Mouse (Mus musculus) B cell, adult 2 months (primary cell): Measurements from ENCODE around the gene Ankef1.

Source experiments
- DNase-seq, 2 experiments: peaks; one replicate each; pipeline ENCODE4 v3.0.0; 2022

Gene Ankef1

GRCm38 (mm10) chr2:136501651-136502050 is at the start of gene Ankef1:
Gene Ankef1 (plus strand): TSS chr2:136501910.
- no peak for DNase-seq

GRCm38 (mm10) chr2:136456468-136456867 is 45.2 kb upstream of the Ankef1 start:
- DNase-seq = no peak

DNA sequence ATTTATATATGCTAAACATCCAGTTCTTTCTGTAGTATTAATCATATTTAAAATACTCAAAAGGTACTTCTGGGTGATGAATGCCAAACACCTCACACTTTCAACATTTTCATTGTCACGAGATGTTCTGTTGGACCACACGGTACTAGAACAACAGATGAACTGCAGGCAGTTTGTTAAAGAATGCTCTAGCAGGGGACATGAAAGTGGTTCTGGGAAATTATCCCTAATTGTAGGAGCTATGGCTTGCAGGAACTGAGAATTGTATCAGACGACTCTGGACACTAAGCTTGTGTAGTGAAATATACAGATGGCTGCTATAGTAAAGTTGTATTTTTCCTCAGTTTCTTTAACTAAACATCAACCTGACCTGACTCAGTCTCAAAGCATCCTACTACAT is 44.8 kb upstream of the Ankef1 start:
- DNase-seq = no peak

DNA sequence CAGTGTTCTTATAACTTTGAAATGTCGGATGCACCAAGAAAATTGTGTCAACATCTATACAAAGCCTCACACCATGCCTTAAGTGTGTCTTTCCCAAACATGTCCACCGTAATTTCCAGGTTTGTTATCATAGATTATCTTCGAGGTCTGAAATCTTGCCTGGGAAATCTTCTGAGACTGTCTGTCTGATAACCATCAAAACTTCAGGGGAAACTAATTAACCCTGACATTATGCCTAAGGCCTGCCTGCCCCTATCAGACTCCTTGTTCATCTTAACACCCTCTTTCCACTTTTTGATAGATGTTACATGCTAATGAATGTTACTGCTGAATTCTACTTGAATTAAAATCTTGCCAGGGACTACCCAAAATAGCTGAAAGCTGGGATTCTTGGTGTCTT is 24.1 kb upstream of the Ankef1 start:
- DNase-seq = no peak

DNA sequence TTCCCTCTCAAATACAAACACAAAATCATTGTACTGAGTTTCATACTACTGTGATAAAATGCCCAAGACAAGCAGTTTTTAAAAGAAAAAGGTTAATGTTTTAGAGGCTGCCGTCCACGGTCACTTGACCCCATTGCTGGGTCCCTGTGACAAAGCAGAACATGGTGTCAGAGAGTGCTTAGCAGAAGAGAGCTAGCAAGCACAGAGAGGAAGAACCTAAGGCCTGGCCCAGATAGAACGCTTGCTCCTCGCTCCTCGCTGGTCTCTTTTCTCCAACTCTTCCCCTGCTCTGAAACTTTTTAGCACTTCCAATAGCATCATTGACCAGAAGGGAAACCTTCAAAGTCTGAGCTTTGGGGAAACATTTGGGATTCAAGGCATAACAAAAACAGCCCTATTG is 19.4 kb upstream of the Ankef1 start:
- DNase-seq = no peak

GRCm38 (mm10) chr2:136483058-136483457 is 18.7 kb upstream of the Ankef1 start:
- no peak for DNase-seq

GRCm38 (mm10) chr2:136484955-136485354 is 16.8 kb upstream of the Ankef1 start:
- DNase-seq = no peak

- no peak for DNase-seq
Observed at GRCm38 (mm10) chr2:136485401-136485800, 16.3 kb upstream of the Ankef1 start.

DNA sequence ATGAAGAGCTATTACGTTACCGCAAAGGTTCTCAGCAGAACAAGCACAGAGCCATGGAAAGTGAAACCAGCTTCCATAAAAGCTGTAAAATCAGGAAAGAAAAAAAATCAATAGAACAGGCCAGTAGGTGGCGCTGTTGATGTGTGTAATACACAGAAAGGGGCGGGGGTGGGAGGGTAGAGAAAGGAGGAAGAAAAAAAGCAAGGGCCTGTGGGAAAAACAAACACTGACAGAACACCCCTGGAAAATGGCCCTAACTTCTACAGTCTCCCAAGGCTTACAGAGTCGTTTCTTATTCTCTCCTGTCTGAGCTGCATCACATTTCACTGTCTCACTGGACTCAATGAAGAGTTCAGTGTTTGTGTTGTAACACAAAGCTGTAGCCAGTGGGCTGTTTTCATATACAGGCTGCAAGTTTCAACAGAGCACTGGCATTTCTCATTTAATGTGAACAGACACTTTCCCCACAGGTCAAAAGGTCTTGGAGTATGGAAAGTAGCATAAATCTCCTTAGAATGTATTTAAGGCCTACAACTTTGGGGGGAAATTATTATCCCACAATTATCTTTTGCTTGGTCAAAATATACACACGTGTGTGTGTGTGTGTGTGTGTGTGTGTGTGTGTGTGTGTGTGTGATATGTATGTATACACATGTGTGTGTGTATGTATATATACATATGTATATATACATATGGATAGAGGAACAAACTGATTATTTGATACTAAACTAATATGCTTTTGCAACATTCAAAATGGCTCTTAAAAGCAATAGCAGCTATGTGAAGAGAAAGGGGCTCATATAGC is 15.7 kb upstream of the Ankef1 start:
- peak; percentile 2 to 3 for DNase-seq

- DNase-seq = no peak
Observed at GRCm38 (mm10) chr2:136486986-136487385, 14.7 kb upstream of the Ankef1 start.

- no peak for DNase-seq
Observed at GRCm38 (mm10) chr2:136511073-136511472, 9.4 kb downstream of the Ankef1 start.

- DNase-seq = no peak
Observed at GRCm38 (mm10) chr2:136511756-136512155, 10.0 kb downstream of the Ankef1 start.

DNA sequence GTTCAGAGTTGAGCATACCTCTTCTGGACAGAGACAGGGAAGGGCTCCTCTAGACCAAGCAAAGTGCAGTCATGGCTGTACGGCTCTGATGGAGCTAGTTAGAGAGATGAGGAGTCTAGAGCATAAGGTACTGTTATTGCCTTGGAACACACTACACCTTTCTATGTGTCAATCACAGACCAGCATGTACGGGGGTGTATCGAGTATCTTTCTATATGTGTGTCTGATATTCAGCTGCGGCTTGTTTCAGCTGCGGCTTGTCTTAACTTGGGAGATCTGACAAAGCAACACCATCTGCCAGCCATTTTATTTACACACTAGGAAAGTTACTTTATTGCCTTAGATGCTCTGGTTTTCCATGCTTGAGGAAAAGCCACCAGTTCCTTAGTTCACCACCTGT is 11.1 kb downstream of the Ankef1 start:
- DNase-seq = no peak

GRCm38 (mm10) chr2:136513806-136514205 is 12.1 kb downstream of the Ankef1 start:
- DNase-seq = no peak

DNA sequence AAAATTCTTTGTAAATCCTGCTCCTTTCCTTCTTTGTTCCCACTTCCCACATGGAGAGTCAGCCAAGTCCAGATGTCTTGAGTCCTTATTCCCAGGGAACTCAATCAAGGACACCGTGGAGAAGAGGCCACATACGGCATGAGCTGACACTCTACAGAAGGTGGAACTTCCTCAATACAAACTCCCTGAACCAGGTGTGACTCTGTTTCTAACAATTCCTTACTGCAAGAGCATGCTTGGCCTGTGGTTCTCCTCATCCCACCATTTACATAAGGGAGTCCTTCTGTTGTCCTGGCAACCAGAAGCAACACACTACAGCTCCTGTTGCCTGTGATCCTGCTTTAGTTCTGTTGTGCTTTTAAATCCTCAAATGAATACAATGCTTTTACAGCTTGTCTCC is 13.8 kb downstream of the Ankef1 start:
- no peak for DNase-seq

DNA sequence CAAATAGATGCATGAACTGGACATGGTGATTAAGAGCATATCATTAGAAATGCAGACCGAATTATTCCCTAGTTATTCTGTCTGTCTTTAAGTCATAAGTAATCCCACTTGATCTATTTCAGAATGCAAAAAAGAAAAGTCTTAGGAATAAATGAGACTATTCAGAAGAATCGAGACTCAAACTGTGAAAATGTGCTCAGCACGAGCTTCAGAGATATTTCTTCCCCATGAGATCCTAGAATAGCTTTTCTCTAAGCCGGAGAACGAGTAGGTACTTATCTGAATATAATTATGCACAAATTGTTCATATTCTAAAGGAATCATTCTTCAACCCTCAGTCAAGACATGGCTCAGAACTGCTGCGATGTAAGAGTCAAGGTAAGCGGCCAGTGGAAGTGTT is 27.2 kb downstream of the Ankef1 start:
- DNase-seq = no peak

- DNase-seq = no peak
Observed at GRCm38 (mm10) chr2:136532033-136532432, 30.3 kb downstream of the Ankef1 start.

- no peak for DNase-seq
Observed at GRCm38 (mm10) chr2:136558020-136558419, 56.3 kb downstream of the Ankef1 start.

DNA sequence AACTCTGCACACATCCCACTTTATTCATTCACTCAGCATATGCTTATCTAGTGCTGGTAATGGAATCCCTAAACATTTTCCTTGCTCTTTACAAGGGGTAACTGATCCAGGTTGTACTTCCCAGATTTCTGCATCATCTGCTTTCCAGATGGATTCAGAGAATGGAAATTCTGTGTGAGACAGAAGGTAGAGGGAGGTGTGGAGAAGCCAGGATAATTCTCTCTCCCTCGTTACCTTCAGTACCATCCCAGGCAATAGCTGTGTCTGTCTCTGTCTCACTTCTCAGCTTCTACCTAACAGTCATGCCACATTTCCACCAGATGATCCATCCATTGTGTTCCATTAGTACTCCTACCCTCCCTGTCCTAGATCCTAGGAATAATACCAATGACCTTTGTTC is 60.6 kb downstream of the Ankef1 start:
- no peak for DNase-seq

GRCm38 (mm10) chr2:136570856-136571255 is 69.1 kb downstream of the Ankef1 start:
- DNase-seq = no peak

DNA sequence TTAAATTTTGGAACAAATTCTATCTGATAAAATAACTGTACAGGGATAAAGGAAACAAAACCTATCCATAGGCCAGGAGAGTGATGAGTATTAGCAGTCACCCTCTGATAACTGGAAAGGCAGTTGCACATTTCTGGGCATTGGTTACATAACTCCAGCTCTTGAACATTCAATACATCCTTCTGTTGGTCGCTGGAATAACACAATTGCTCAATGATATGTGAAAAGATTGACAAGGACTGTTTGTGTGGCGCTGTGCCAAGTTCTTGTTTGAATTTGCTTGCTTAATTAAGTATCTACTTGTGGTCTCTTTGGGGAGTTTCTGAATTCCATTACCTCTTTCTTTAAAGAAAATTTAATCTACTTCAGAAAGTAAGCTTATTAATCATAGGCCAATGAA is 81.1 kb downstream of the Ankef1 start:
- no peak for DNase-seq

DNA sequence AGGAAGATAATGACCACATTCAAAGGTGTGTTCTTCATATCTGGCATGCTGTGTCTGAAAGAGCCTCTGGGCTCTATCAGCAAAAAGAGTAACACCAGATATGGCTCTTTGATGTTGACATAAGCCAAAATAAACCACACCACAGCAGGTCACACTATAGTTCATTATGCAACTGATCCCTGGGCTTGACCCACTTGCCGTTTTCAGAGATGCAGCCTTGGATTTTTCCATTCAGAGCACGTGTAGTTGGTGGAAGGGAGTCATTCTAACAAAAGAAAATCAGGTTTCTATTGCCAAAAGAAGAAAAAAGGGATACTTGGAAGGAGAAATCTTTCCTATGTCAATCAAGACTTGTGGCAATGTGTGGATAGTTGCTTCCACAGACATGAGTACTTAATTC is 87.1 kb downstream of the Ankef1 start:
- no peak for DNase-seq

DNA sequence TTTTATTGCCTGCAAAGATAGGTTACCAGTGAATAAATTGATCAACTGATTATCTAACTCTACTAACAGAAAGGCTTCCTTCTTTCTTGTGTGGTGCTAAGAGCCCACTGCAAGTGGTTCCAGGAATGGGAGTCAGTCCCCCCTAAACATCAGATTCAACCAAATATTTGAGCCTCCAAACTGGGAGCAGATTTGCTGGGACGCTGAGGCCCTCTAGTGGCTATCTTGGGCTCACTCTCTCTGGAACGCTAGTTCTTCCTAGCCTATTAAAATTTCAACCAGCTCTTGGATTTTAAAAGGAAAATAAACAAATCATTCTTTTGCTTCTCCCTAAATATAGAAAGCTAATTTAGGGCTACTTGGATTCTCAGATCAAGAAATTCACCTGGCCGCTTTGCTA is 94.7 kb downstream of the Ankef1 start:
- no peak for DNase-seq

DNA sequence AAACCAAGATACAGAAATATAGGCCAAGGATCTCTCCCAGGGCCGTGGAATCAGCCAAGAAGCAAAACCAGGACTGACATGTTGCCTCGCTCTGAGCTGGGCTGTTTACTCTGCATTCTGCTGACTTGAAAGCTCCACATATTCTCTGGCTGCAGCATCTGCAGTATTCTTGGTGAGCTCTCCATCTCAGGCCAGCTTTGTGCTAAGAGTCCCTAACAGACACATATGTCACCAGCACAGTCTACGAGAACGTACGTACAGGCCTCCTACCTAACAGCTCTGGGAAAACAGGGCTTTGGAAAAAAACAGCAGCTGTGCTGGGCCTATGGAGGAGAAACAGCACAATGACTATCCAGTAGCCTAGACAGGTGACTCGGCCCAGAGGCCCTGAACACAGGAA is 97.0 kb downstream of the Ankef1 start:
- DNase-seq = no peak

- DNase-seq = no peak
Observed at GRCm38 (mm10) chr2:136600651-136601170, 99.0 kb downstream of the Ankef1 start.
